12 mouse cellular contexts compared by ENCODE assay signal in genomic region chr2:69129425-69130210, GRCm38 (mm10). TPM values are rescaled to one million over a fixed set of nuclear protein-coding genes. Genes with fewer than 3 reads are reported as not detected.
DNase-seq lines count a peak whose midpoint lies in the region; ATAC-seq and TF ChIP-seq lines count a peak whose summit lies in the region.
"Had no signal": no experiment of that assay in that cellular context is flagged by ENCODE, and none has a peak within 500 bp of the region (broad histone marks: within the 10 kb centered on the region; RNA-seq: fewer than 3 reads in every experiment).

No protein-coding gene starts in this region.

- H3K4me1 ChIP-seq in hindbrain, embryonic 10.5 days (replicated peaks): peaks cover 43% of the 10 kb centered on the region
- no peaks in the 10 kb centered on the region for H3K4me1 ChIP-seq in hindbrain, embryonic 11.5 days (replicated peaks; ENCODE audit: control insufficient read depth, insufficient read depth, low read length)
- H3K4me1 ChIP-seq in bone marrow macrophage, adult 2 months (ENCODE audit: control insufficient read depth, insufficient read depth, low read length): peaks cover 35% of the 10 kb centered on the region
- peaks cover 15% of the 10 kb centered on the region for H3K4me1 ChIP-seq in heart, embryonic 13.5 days
- peaks cover 24% of the 10 kb centered on the region for H3K4me1 ChIP-seq in kidney, embryonic 16.5 days (ENCODE audit: insufficient read depth, low read length)

- no peak overlapping the region for H3K4me2 ChIP-seq in hindbrain, embryonic 11.5 days (replicated peaks; ENCODE audit: low read depth, low read length)
- H3K4me2 ChIP-seq in heart, embryonic 13.5 days: no peak overlapping the region
- peak overlapping the region; percentile 34 for H3K4me2 ChIP-seq in kidney, embryonic 16.5 days (replicated peaks; ENCODE audit: low read depth, low read length)
- H3K4me2 ChIP-seq: liver, embryonic 13.5 days had no signal

- WGBS in hindbrain, embryonic 10.5 days: 61% methylated on average over 7 of the region's 7 CpGs
- 56% methylated on average over 7 of the region's 7 CpGs for WGBS in hindbrain, embryonic 11.5 days
- WGBS in heart, embryonic 13.5 days: 57% methylated on average over 7 of the region's 7 CpGs
- whole genome bisulfite sequencing in kidney, embryonic 16.5 days: 27% methylated on average over 7 of the region's 7 CpGs

- peak; percentile 5 for DNase-seq in hindbrain, embryonic 10.5 days (ENCODE audit: low spot score)
- DNase-seq in hindbrain, embryonic 11.5 days (ENCODE audit: low spot score): no peak
- no peak for DNase-seq in cerebellum, adult 9-11 months
- no peak for DNase-seq in left cerebral cortex, adult 11 months (ENCODE audit: low spot score)
- DNase-seq in spleen, postnatal 10 days (ENCODE audit: low spot score in 2 of 2): no peak
- DNase-seq: gastrocnemius, postnatal 25 days; liver, embryonic 13.5 days; thymus, postnatal 36 days had no signal

- TF ChIP-seq CTCF in bone marrow macrophage, adult 2 months (IDR thresholded peaks at IDR 0.05; ENCODE audit: low read depth, low read length): no peak

- no peak for TF ChIP-seq POLR2A in bone marrow macrophage, adult 2 months (IDR thresholded peaks at IDR 0.05; ENCODE audit: borderline replicate concordance, low read depth, low read length)

- no peaks in the 10 kb centered on the region for H3K36me3 ChIP-seq in hindbrain, embryonic 10.5 days
- H3K36me3 ChIP-seq in hindbrain, embryonic 11.5 days (ENCODE audit: control insufficient read depth, insufficient read depth, low read length): no peaks in the 10 kb centered on the region
- H3K36me3 ChIP-seq in heart, embryonic 13.5 days: no peaks in the 10 kb centered on the region
- H3K36me3 ChIP-seq in kidney, embryonic 16.5 days (ENCODE audit: insufficient read depth, low read length): no peaks in the 10 kb centered on the region
- H3K36me3 ChIP-seq: liver, embryonic 13.5 days had no signal

- H3K27ac ChIP-seq in hindbrain, embryonic 10.5 days: peak overlapping the region; percentile 71
- no peak overlapping the region for H3K27ac ChIP-seq in hindbrain, embryonic 11.5 days (ENCODE audit: low read depth, low read length)
- H3K27ac ChIP-seq in bone marrow macrophage, adult 2 months (ENCODE audit: insufficient read depth, low read depth, low read length): peak overlapping the region; percentile 94
- peak overlapping the region; percentile 56; the same call in 1 of the 2 replicates for H3K27ac ChIP-seq in heart, embryonic 13.5 days (replicated peaks)
- peak overlapping the region; percentile 94 for H3K27ac ChIP-seq in kidney, embryonic 16.5 days (ENCODE audit: low read length)

- no peaks in the 10 kb centered on the region for H3K27me3 ChIP-seq in hindbrain, embryonic 10.5 days (ENCODE audit: insufficient read depth, poor library complexity, severe bottlenecking)
- no peaks in the 10 kb centered on the region for H3K27me3 ChIP-seq in hindbrain, embryonic 11.5 days (ENCODE audit: control insufficient read depth, insufficient read depth, low read length)
- no peaks in the 10 kb centered on the region for H3K27me3 ChIP-seq in heart, embryonic 13.5 days (replicated peaks)
- no peaks in the 10 kb centered on the region for H3K27me3 ChIP-seq in kidney, embryonic 16.5 days (ENCODE audit: insufficient read depth, low read length)
- H3K27me3 ChIP-seq: CH12.LX; liver, embryonic 13.5 days had no signal

- no peak; the same call in 1 of the 2 replicates for ATAC-seq in hindbrain, embryonic 11.5 days (ENCODE audit: low FRiP score)
- no peak for ATAC-seq in heart, embryonic 13.5 days (ENCODE audit: extremely low read depth, insufficient number of reproducible peaks, low FRiP score, low TSS enrichment)
- ATAC-seq in kidney, embryonic 16.5 days (ENCODE audit: low FRiP score, low TSS enrichment): peak; percentile 49; the same call in 1 of the 2 replicates

- no peak overlapping the region for H3K9ac ChIP-seq in hindbrain, embryonic 11.5 days (ENCODE audit: low read depth, low read length)
- H3K9ac ChIP-seq in heart, embryonic 13.5 days: no peak overlapping the region
- peak overlapping the region; percentile 34; the same call in 1 of the 2 replicates for H3K9ac ChIP-seq in kidney, embryonic 16.5 days (replicated peaks; ENCODE audit: low read length)
- H3K9ac ChIP-seq: liver, embryonic 13.5 days had no signal

- H3K9me3 ChIP-seq in hindbrain, embryonic 10.5 days: no peaks in the 10 kb centered on the region
- H3K9me3 ChIP-seq in hindbrain, embryonic 11.5 days (ENCODE audit: control insufficient read depth, low read length): no peaks in the 10 kb centered on the region
- no peaks in the 10 kb centered on the region for H3K9me3 ChIP-seq in heart, embryonic 13.5 days
- no peaks in the 10 kb centered on the region; the same call in 1 of the 2 replicates for H3K9me3 ChIP-seq in kidney, embryonic 16.5 days (ENCODE audit: low read length)
- H3K9me3 ChIP-seq: liver, embryonic 13.5 days had no signal

- H3K4me3 ChIP-seq in hindbrain, embryonic 10.5 days: no peak overlapping the region
- H3K4me3 ChIP-seq in hindbrain, embryonic 11.5 days (ENCODE audit: low read depth, low read length): no peak overlapping the region
- H3K4me3 ChIP-seq in bone marrow macrophage, adult 2 months (ENCODE audit: insufficient read depth, low read length): no peak overlapping the region
- no peak overlapping the region for H3K4me3 ChIP-seq in heart, embryonic 13.5 days
- no peak overlapping the region for H3K4me3 ChIP-seq in kidney, embryonic 16.5 days (ENCODE audit: low read length)
- H3K4me3 ChIP-seq: liver, embryonic 13.5 days had no signal

RNA-seq across cellular contexts. Expression of gene Nostrin, which starts 6.0 kb away (rescaled TPM):
- 0.41 and 0.75 TPM in 2 replicates for polyA plus RNA-seq in hindbrain, embryonic 10.5 days (2016; fragmentation: Nextera tagmentation; extraction: Ambion mirVana)
- 0.68 and 0.74 TPM in 2 replicates for polyA plus RNA-seq in hindbrain, embryonic 11.5 days (2014; fragmentation: Nextera tagmentation; extraction: Ambion mirVana)
- 38.3 and 38.4 TPM in 2 replicates for polyA plus RNA-seq in bone marrow macrophage, adult 2 months (2012; ENCODE audit: insufficient read depth, insufficient read length, missing spikeins)
- polyA plus RNA-seq in heart, embryonic 13.5 days (2015; fragmentation: Nextera tagmentation; extraction: Ambion mirVana): 2.4 and 2.9 TPM in 2 replicates
- polyA plus RNA-seq in kidney, embryonic 16.5 days (2015; fragmentation: Nextera tagmentation; extraction: Ambion mirVana): 4.7 and 7.1 TPM in 2 replicates
